8 mouse cellular contexts compared by ENCODE assay signal in the genomic region with DNA sequence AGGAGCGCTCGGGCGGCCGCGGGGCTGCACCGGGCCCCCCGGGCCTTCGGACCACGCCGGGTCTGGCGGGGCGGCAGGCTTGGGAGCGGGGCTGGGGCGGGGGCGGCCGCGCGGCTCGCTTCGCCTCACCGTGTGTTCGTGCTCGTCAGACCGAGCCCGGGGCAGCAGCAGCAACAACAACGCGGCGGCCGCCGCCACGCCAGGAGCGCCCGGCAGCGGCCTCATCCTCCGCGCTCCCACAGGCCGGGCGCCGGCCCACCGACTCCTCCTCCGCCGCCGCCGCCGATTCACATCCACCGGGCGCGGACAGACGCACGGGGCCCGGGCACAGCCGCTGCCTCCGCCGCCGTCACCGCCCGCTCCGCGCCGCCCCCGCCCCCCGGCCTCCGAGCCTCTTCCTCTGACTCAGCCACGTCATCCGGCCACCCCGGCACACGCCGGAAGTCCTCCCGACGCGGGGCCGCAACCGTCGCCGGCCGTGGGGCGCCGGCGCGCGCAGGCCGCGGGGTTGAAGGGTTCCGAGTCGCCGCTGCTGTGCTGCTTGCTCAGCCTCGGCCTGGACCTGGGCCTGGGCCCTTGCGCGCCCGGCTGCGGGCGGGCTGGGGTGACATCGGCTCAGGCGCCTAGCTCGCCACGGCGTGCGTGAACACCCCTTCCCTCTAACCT. TPM values are rescaled to one million over a fixed set of nuclear protein-coding genes. Genes with fewer than 3 reads are reported as not detected.
A peak's percentile ranks its signal among the peaks of the same experiment; 100 is the strongest.
DNase-seq lines count a peak whose midpoint lies in the region; ATAC-seq lines count a peak whose summit lies in the region.

A gene (minus strand): TSS at position 368 of the 666 bp plus-strand sequence.

- peak within 1 kb of the TSS; percentile 98 for H3K27ac ChIP-seq in hindbrain, embryonic 12.5 days

- peak; percentile 92 for ATAC-seq in hindbrain, embryonic 12.5 days (ENCODE audit: low FRiP score)

- peak within 1 kb of the TSS; percentile 99 for H3K4me3 ChIP-seq in hindbrain, embryonic 12.5 days

- peak; percentile 96 for DNase-seq in Muller cell, postnatal 12 days (ENCODE audit: inconsistent ontology term)
- DNase-seq in cerebellum, adult 9-11 months: peak; percentile 92
- peak; percentile 77 to 88 for DNase-seq in frontal cortex, postnatal 10 days (ENCODE audit: low spot score in 2 of 2)
- DNase-seq in layer of hippocampus, postnatal 25 days (ENCODE audit: extremely low spot score in 1 of 2, low spot score in 1 of 2): peak; percentile 79 to 81
- DNase-seq in lung, postnatal 25 days (ENCODE audit: low spot score): peak; percentile 86
- DNase-seq in retina, embryonic 14.5 days (ENCODE audit: low spot score): peak; percentile 83
- peak; percentile 92 for DNase-seq in thymus, postnatal 4 days

- no peaks in the 10 kb centered on the region for H3K27me3 ChIP-seq in hindbrain, embryonic 12.5 days

- H3K4me1 ChIP-seq in hindbrain, embryonic 12.5 days: peaks cover 34% of the 10 kb centered on the region

- peak within 1 kb of the TSS; percentile 97 for H3K9ac ChIP-seq in hindbrain, embryonic 12.5 days

- no peaks in the 10 kb centered on the region for H3K9me3 ChIP-seq in hindbrain, embryonic 12.5 days (replicated peaks)

- H3K36me3 ChIP-seq in hindbrain, embryonic 12.5 days: no peaks in the 10 kb centered on the region

- WGBS in hindbrain, embryonic 12.5 days: under 1% methylated on average over 73 of the region's 98 CpGs

- peak within 1 kb of the TSS; percentile 76 for H3K4me2 ChIP-seq in hindbrain, embryonic 12.5 days (replicated peaks)

RNA-seq across cellular contexts. Expression of the gene that starts here (rescaled TPM):
- polyA plus RNA-seq in hindbrain, embryonic 12.5 days (2016; fragmentation: Nextera tagmentation; extraction: Ambion mirVana): 146 and 155 TPM in 2 replicates
- total RNA-seq in layer of hippocampus, postnatal 25 days (2021): 100 to 1,000 TPM; 120 to 125 TPM

Comparison
In these comparisons a context has a peak if more than half of its experiments do, and no peak if none do; other contexts are left out.
1. Peak in every context shown above with its lines: DNase-seq, ATAC-seq, H3K4me3 ChIP-seq and H3K27ac ChIP-seq.